Mouse (Mus musculus): ENCODE data around the gene Olfr45. TPM values are rescaled to one million over a fixed set of nuclear protein-coding genes. Genes with fewer than 3 reads are reported as not detected.

Olfr45 gene
- polyA plus RNA-seq, 1 experiment: 0.32 TPM

GRCm38 (mm10) chr7:140717155-140718055 is 35.7 kb downstream of the Olfr45 start:
- WGBS: 70% methylated on average over 7 of the region's 7 CpGs
- H3K4me1 ChIP-seq (ENCODE audit: control insufficient read depth, insufficient read depth, low read length): no peaks in the 10 kb centered on the region

DNA sequence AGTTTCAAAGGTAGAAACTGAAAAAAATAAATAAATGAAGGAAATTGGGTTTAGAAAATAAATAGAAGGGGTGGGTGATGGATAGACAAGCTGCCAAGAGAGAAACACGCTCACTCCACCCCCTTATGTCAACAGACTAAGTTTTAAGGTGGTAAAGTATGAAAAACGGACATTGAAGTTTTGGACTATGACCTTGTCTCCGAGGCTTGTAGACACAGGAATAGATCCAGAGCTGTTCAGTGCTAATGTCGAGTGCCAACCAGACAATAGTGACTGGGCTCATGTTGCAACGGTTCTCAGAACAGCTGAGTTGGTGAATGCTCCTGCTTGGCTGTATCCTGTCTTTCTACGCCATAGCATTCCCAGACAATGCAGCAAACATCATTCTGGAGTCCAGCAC is 39.3 kb downstream of the Olfr45 start:
- H3K27ac ChIP-seq (ENCODE audit: control insufficient read depth, insufficient read depth, low read depth, low read length, poor library complexity): no peak overlapping the region
- TF ChIP-seq POLR2A (IDR thresholded peaks at IDR 0.05; ENCODE audit: borderline replicate concordance, control insufficient read depth, low read depth, low read length) (no peak), CTCF (IDR thresholded peaks at IDR 0.05; ENCODE audit: control insufficient read depth, insufficient read depth, low read length) (no peak)
- no peaks in the 10 kb centered on the region for H3K4me1 ChIP-seq (ENCODE audit: control insufficient read depth, insufficient read depth, low read length)
- 72% methylated on average over 6 of the region's 6 CpGs for WGBS
- H3K4me3 ChIP-seq (replicated peaks; ENCODE audit: control insufficient read depth, low read depth, low read length): no peak overlapping the region

More at GRCm38 (mm10) chr7:140717155-140718055, 35.7 kb downstream of the Olfr45 start:
- Histone ChIP-seq H3K4me3 (replicated peaks; ENCODE audit: control insufficient read depth, low read depth, low read length) (no peak overlapping the region), H3K27ac (ENCODE audit: control insufficient read depth, insufficient read depth, low read depth, low read length, poor library complexity) (no peak overlapping the region)
- TF ChIP-seq CTCF (IDR thresholded peaks at IDR 0.05; ENCODE audit: control insufficient read depth, insufficient read depth, low read length): no peak
- TF ChIP-seq POLR2A (IDR thresholded peaks at IDR 0.05; ENCODE audit: borderline replicate concordance, control insufficient read depth, low read depth, low read length): no peak

DNA sequence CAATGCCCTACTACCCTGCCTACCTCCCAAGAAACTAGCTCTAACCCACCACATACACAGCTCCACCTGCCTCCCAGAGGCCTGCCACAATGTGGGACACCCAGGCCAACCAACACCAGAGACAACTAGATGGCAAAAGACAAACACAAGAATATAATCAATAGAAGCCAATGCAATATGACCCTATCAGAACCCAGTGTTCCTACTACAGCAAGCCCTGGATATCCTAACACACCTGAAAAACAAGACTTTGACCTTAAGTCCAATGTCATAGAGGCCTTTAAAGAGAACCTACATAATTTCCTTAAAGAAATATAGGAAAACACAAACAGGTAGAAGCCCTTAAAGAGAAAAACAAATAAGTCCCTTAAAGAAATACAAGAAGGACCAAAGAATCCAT is 43.8 kb downstream of the Olfr45 start:
- TF ChIP-seq POLR2A (IDR thresholded peaks at IDR 0.05; ENCODE audit: borderline replicate concordance, control insufficient read depth, low read depth, low read length) (no peak), CTCF (IDR thresholded peaks at IDR 0.05; ENCODE audit: control insufficient read depth, insufficient read depth, low read length) (no peak)
- Histone ChIP-seq H3K27ac (ENCODE audit: control insufficient read depth, insufficient read depth, low read depth, low read length, poor library complexity) (no peak overlapping the region), H3K4me1 (ENCODE audit: control insufficient read depth, insufficient read depth, low read length) (no peaks in the 10 kb centered on the region), H3K4me3 (replicated peaks; ENCODE audit: control insufficient read depth, low read depth, low read length) (no peak overlapping the region)

DNA sequence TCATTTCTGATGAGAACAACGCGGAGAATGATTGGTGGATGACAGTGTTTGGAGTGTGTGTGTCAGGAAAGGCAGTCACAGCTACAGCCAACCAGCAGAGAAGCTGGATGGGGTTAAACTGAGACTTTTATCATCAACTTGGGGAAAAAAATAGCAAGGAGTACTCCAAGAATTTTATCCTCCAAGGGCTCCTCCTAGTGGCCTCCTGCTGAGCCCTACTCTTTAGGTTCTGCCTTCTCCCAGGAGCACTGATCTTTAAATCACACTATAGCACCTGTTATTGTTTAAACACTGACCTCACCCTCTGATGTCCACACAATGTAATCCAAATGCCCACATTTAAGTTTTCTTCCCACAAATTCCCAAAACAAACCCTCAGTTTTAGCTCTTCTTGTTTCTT is 51.4 kb downstream of the Olfr45 start:
- no peak overlapping the region for H3K4me3 ChIP-seq (replicated peaks; ENCODE audit: control insufficient read depth, low read depth, low read length)
- TF ChIP-seq POLR2A (IDR thresholded peaks at IDR 0.05; ENCODE audit: borderline replicate concordance, control insufficient read depth, low read depth, low read length): no peak
- TF ChIP-seq CTCF (IDR thresholded peaks at IDR 0.05; ENCODE audit: control insufficient read depth, insufficient read depth, low read length): no peak
- 63% methylated on average over 2 of the region's 2 CpGs for WGBS
- no peaks in the 10 kb centered on the region for H3K4me1 ChIP-seq (ENCODE audit: control insufficient read depth, insufficient read depth, low read length)
- H3K27ac ChIP-seq (ENCODE audit: control insufficient read depth, insufficient read depth, low read depth, low read length, poor library complexity): no peak overlapping the region

Other genes with a start within 250 kb of the Olfr45 start
- not detected in 2 replicates for gene Olfr533, start 218.6 kb upstream of the Olfr45 start, polyA plus RNA-seq (2011; ENCODE audit: insufficient read depth, insufficient read length, low replicate concordance, missing spikeins)
- gene Olfr535, start 197.7 kb upstream of the Olfr45 start, polyA plus RNA-seq (2011; ENCODE audit: insufficient read depth, insufficient read length, low replicate concordance, missing spikeins): not detected in 2 replicates
- not detected in 2 replicates for gene Olfr536, start 174.6 kb upstream of the Olfr45 start, polyA plus RNA-seq (2011; ENCODE audit: insufficient read depth, insufficient read length, low replicate concordance, missing spikeins)
- not detected in 2 replicates for gene Olfr538, start 114.1 kb upstream of the Olfr45 start, polyA plus RNA-seq (2011; ENCODE audit: insufficient read depth, insufficient read length, low replicate concordance, missing spikeins)
- gene Olfr46, start 80.7 kb upstream of the Olfr45 start, polyA plus RNA-seq (2011; ENCODE audit: insufficient read depth, insufficient read length, low replicate concordance, missing spikeins): 0.25 TPM in 1 of 2 replicates, not detected in the other
- not detected in 2 replicates for gene Olfr61, start 53.0 kb upstream of the Olfr45 start, polyA plus RNA-seq (2011; ENCODE audit: insufficient read depth, insufficient read length, low replicate concordance, missing spikeins)
- not detected in 2 replicates for gene Olfr53, start 35.5 kb upstream of the Olfr45 start, polyA plus RNA-seq (2011; ENCODE audit: insufficient read depth, insufficient read length, low replicate concordance, missing spikeins)
- gene Olfr539, start 22.0 kb upstream of the Olfr45 start, polyA plus RNA-seq (2011; ENCODE audit: insufficient read depth, insufficient read length, low replicate concordance, missing spikeins): not detected in 2 replicates
- gene Olfr541, start 15.3 kb downstream of the Olfr45 start, polyA plus RNA-seq (2011; ENCODE audit: insufficient read depth, insufficient read length, low replicate concordance, missing spikeins): not detected in 2 replicates
- 3.9 and 21.1 TPM in 2 replicates for gene Cyp2e1, start 81.8 kb downstream of the Olfr45 start, polyA plus RNA-seq (2011; ENCODE audit: insufficient read depth, insufficient read length, low replicate concordance, missing spikeins)
- gene Syce1, start 105.9 kb downstream of the Olfr45 start, polyA plus RNA-seq (2011; ENCODE audit: insufficient read depth, insufficient read length, low replicate concordance, missing spikeins): not detected in 2 replicates
- 0.25 and 0.40 TPM in 2 replicates for gene Zfp941, start 140.2 kb downstream of the Olfr45 start, polyA plus RNA-seq (2011; ENCODE audit: insufficient read depth, insufficient read length, low replicate concordance, missing spikeins)
- 3.3 TPM in 1 of 2 replicates, not detected in the other for gene Urah, start 153.1 kb downstream of the Olfr45 start, polyA plus RNA-seq (2011; ENCODE audit: insufficient read depth, insufficient read length, low replicate concordance, missing spikeins)
- gene Scgb1c1, start 163.6 kb downstream of the Olfr45 start, polyA plus RNA-seq (2011; ENCODE audit: insufficient read depth, insufficient read length, low replicate concordance, missing spikeins): not detected in 2 replicates
- not detected in 2 replicates for gene Odf3, start 165.9 kb downstream of the Olfr45 start, polyA plus RNA-seq (2011; ENCODE audit: insufficient read depth, insufficient read length, low replicate concordance, missing spikeins)
- not detected in 2 replicates for gene Gm45785, start 174.4 kb downstream of the Olfr45 start, polyA plus RNA-seq (2011; ENCODE audit: insufficient read depth, insufficient read length, low replicate concordance, missing spikeins)
- 26.4 and 53.0 TPM in 2 replicates for gene Ric8a, start 175.0 kb downstream of the Olfr45 start, polyA plus RNA-seq (2011; ENCODE audit: insufficient read depth, insufficient read length, low replicate concordance, missing spikeins)
- 11.7 and 18.1 TPM in 2 replicates for gene Bet1l, start 175.6 kb downstream of the Olfr45 start, polyA plus RNA-seq (2011; ENCODE audit: insufficient read depth, insufficient read length, low replicate concordance, missing spikeins)
- gene Psmd13, start 200.0 kb downstream of the Olfr45 start, polyA plus RNA-seq (2011; ENCODE audit: insufficient read depth, insufficient read length, low replicate concordance, missing spikeins): 239 and 252 TPM in 2 replicates
- gene Sirt3, start 200.4 kb downstream of the Olfr45 start, polyA plus RNA-seq (2011; ENCODE audit: insufficient read depth, insufficient read length, low replicate concordance, missing spikeins): 13.1 and 27.0 TPM in 2 replicates
- not detected in 2 replicates for gene Cox8b, start 218.5 kb downstream of the Olfr45 start, polyA plus RNA-seq (2011; ENCODE audit: insufficient read depth, insufficient read length, low replicate concordance, missing spikeins)
- gene Nlrp6, start 239.0 kb downstream of the Olfr45 start, polyA plus RNA-seq (2011; ENCODE audit: insufficient read depth, insufficient read length, low replicate concordance, missing spikeins): 1.9 and 3.1 TPM in 2 replicates